Mouse (Mus musculus): ENCODE results near the gene Slc4a10.

- TF ChIP-seq TAL1 (IDR thresholded peaks at IDR 0.05; ENCODE audit: low read length) (no peak), GATA1 (IDR thresholded peaks at IDR 0.05; ENCODE audit: low read length) (no peak)
Observed at GRCm38 (mm10) chr2:62268467-62268866, 222.2 kb downstream of the Slc4a10 start.
